Mouse (Mus musculus): ENCODE results near the gene Elof1. TPM values are rescaled to one million over a fixed set of nuclear protein-coding genes. Genes with fewer than 3 reads are reported as not detected.
"Not testable (repeated sequence)": the region's sequence is repeated elsewhere in the genome, so short reads cannot be mapped to it uniquely, and the experiment has no call there.

Gene Elof1
- polyA plus RNA-seq, 1 experiment from 2014 or later = 188 TPM

- ATAC-seq = peak; percentile 98
- no peaks in the 10 kb centered on the region for H3K9me3 ChIP-seq (replicated peaks; ENCODE audit: control insufficient read depth, low read length, poor library complexity, severe bottlenecking)
- under 1% methylated on average over 65 of the region's 65 CpGs for WGBS
- peak within 1 kb of the TSS; percentile 57 for H3K4me2 ChIP-seq (ENCODE audit: low read length)
- no peaks in the 10 kb centered on the region for H3K27me3 ChIP-seq (ENCODE audit: control insufficient read depth, insufficient read depth, low read depth, low read length)
- H3K4me1 ChIP-seq (ENCODE audit: control insufficient read depth, insufficient read depth, low read length) = peaks cover 8% of the 10 kb centered on the region; the same call in 1 of the 2 replicates
- H3K4me3 ChIP-seq (ENCODE audit: low read depth, low read length) = peak within 1 kb of the TSS; percentile 69
- no peaks in the 10 kb centered on the region for H3K36me3 ChIP-seq (ENCODE audit: control insufficient read depth, insufficient read depth, low read length)
- H3K9ac ChIP-seq (ENCODE audit: low read depth, low read length) = peak within 1 kb of the TSS; percentile 88
- H3K27ac ChIP-seq (ENCODE audit: low read length) = peak within 1 kb of the TSS; percentile 94
Observed at GRCm38 (mm10) chr9:22156497-22157245, 39.7 kb upstream of the Elof1 start, which contains the start of gene Pigyl. TSS of gene Pigyl (plus strand) at chr9:22156846.

DNA sequence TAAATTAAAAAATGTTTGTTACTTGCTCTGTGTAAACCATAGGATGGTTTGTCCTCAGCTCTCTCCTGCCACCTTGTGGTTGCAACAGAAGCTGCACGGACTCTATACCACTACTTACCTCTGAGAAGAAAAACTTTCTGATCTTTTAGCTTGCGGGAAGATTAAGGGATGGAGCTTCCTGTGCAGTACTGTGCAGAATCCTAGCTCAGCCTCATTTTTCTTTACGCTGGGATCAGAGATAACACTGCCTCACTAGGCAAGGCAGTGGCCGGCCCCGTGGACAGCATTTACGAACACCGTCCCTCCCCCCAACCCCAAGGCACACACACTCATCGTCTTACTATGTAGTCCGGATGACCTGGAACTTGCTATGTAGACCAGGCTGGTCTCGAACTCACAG, 38.6 kb upstream of the Elof1 start:
- Histone ChIP-seq H3K9me3 (replicated peaks; ENCODE audit: control insufficient read depth, low read length, poor library complexity, severe bottlenecking) (no peaks in the 10 kb centered on the region), H3K27me3 (ENCODE audit: control insufficient read depth, insufficient read depth, low read depth, low read length) (no peaks in the 10 kb centered on the region), H3K4me2 (ENCODE audit: low read length) (no peak overlapping the region), H3K36me3 (ENCODE audit: control insufficient read depth, insufficient read depth, low read length) (no peaks in the 10 kb centered on the region), H3K9ac (ENCODE audit: low read depth, low read length) (no peak overlapping the region), H3K4me1 (ENCODE audit: control insufficient read depth, insufficient read depth, low read length) (peaks cover 8% of the 10 kb centered on the region; the same call in 1 of the 2 replicates), H3K27ac (ENCODE audit: low read length) (no peak overlapping the region), H3K4me3 (ENCODE audit: low read depth, low read length) (no peak overlapping the region)
- 29% methylated on average over 10 of the region's 10 CpGs for WGBS
- ATAC-seq = 0 out of 2 replicates have a peak, but pooled peaks have one; percentile 4

- no peak for ATAC-seq
- no peak overlapping the region for H3K4me3 ChIP-seq (ENCODE audit: low read depth, low read length)
- H3K9me3 ChIP-seq (replicated peaks; ENCODE audit: control insufficient read depth, low read length, poor library complexity, severe bottlenecking) = no peaks in the 10 kb centered on the region
- H3K27me3 ChIP-seq (ENCODE audit: control insufficient read depth, insufficient read depth, low read depth, low read length) = no peaks in the 10 kb centered on the region
- H3K4me1 ChIP-seq (ENCODE audit: control insufficient read depth, insufficient read depth, low read length) = peaks cover 8% of the 10 kb centered on the region; the same call in 1 of the 2 replicates
- no peaks in the 10 kb centered on the region for H3K36me3 ChIP-seq (ENCODE audit: control insufficient read depth, insufficient read depth, low read length)
- no peak overlapping the region for H3K4me2 ChIP-seq (ENCODE audit: low read length)
- H3K9ac ChIP-seq (ENCODE audit: low read depth, low read length) = no peak overlapping the region
- no peak overlapping the region for H3K27ac ChIP-seq (ENCODE audit: low read length)
- 89% methylated on average over 3 of the region's 3 CpGs for WGBS
Observed at GRCm38 (mm10) chr9:22153810-22154209, 36.8 kb upstream of the Elof1 start.

GRCm38 (mm10) chr9:22150946-22151345, 34.0 kb upstream of the Elof1 start:
- H3K4me2 ChIP-seq (ENCODE audit: low read length) = no peak overlapping the region
- no peaks in the 10 kb centered on the region for H3K27me3 ChIP-seq (ENCODE audit: control insufficient read depth, insufficient read depth, low read depth, low read length)
- no peak overlapping the region for H3K9ac ChIP-seq (ENCODE audit: low read depth, low read length)
- H3K4me3 ChIP-seq (ENCODE audit: low read depth, low read length) = no peak overlapping the region
- WGBS = 89% methylated on average over 2 of the region's 2 CpGs
- ATAC-seq = no peak
- no peak overlapping the region for H3K27ac ChIP-seq (ENCODE audit: low read length)
- H3K36me3 ChIP-seq (ENCODE audit: control insufficient read depth, insufficient read depth, low read length) = no peaks in the 10 kb centered on the region
- no peaks in the 10 kb centered on the region for H3K4me1 ChIP-seq (ENCODE audit: control insufficient read depth, insufficient read depth, low read length)
- H3K9me3 ChIP-seq (replicated peaks; ENCODE audit: control insufficient read depth, low read length, poor library complexity, severe bottlenecking) = no peaks in the 10 kb centered on the region

DNA sequence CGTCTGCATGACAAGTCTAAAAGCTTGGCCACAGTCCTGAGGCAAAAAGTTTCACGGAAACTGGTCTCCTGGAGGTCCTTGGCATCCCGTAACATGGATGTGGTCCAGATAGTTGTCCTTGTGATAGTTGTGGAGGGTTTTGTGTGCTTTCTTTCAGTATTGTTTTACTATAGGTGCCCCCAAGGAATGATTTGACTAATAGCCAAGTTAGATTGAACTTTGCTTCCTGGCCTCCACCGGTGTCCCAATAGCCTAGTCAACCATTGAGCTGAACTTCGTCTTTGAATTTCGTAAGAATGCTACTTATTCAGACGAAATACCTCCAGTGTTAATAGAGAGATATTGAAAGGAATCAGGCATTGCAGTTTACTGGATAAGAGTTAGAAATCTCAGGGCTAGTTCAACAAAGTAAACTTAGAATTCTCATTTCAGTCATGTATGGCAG, 33.3 kb upstream of the Elof1 start:
- not testable (repeated sequence) for ATAC-seq; H3K9me3 ChIP-seq (replicated peaks; ENCODE audit: control insufficient read depth, low read length, poor library complexity, severe bottlenecking); H3K27me3 ChIP-seq (ENCODE audit: control insufficient read depth, insufficient read depth, low read depth, low read length); H3K27ac ChIP-seq (ENCODE audit: low read length); H3K36me3 ChIP-seq (ENCODE audit: control insufficient read depth, insufficient read depth, low read length); H3K9ac ChIP-seq (ENCODE audit: low read depth, low read length); H3K4me1 ChIP-seq (ENCODE audit: control insufficient read depth, insufficient read depth, low read length); H3K4me2 ChIP-seq (ENCODE audit: low read length); H3K4me3 ChIP-seq (ENCODE audit: low read depth, low read length)
- 85% methylated on average over 7 of the region's 7 CpGs for WGBS

- H3K27ac ChIP-seq (ENCODE audit: low read length) = no peak overlapping the region
- H3K4me3 ChIP-seq (ENCODE audit: low read depth, low read length) = no peak overlapping the region
- no peaks in the 10 kb centered on the region for H3K9me3 ChIP-seq (replicated peaks; ENCODE audit: control insufficient read depth, low read length, poor library complexity, severe bottlenecking)
- ATAC-seq = no peak
- H3K4me2 ChIP-seq (ENCODE audit: low read length) = no peak overlapping the region
- H3K4me1 ChIP-seq (ENCODE audit: control insufficient read depth, insufficient read depth, low read length) = no peaks in the 10 kb centered on the region
- H3K27me3 ChIP-seq (ENCODE audit: control insufficient read depth, insufficient read depth, low read depth, low read length) = no peaks in the 10 kb centered on the region
- no peak overlapping the region for H3K9ac ChIP-seq (ENCODE audit: low read depth, low read length)
- no peaks in the 10 kb centered on the region for H3K36me3 ChIP-seq (ENCODE audit: control insufficient read depth, insufficient read depth, low read length)
- WGBS = 84% methylated on average over 20 of the region's 20 CpGs
Observed at GRCm38 (mm10) chr9:22149426-22150248, 32.7 kb upstream of the Elof1 start.

- Histone ChIP-seq H3K4me3 (ENCODE audit: low read depth, low read length) (no peak overlapping the region), H3K36me3 (ENCODE audit: control insufficient read depth, insufficient read depth, low read length) (no peaks in the 10 kb centered on the region), H3K9me3 (replicated peaks; ENCODE audit: control insufficient read depth, low read length, poor library complexity, severe bottlenecking) (no peaks in the 10 kb centered on the region), H3K9ac (ENCODE audit: low read depth, low read length) (no peak overlapping the region), H3K4me1 (ENCODE audit: control insufficient read depth, insufficient read depth, low read length) (no peaks in the 10 kb centered on the region), H3K27me3 (ENCODE audit: control insufficient read depth, insufficient read depth, low read depth, low read length) (no peaks in the 10 kb centered on the region), H3K27ac (ENCODE audit: low read length) (no peak overlapping the region), H3K4me2 (ENCODE audit: low read length) (no peak overlapping the region)
- no peak for ATAC-seq
- 82% methylated on average over 7 of the region's 8 CpGs for WGBS
Observed at GRCm38 (mm10) chr9:22144304-22144965, 27.5 kb upstream of the Elof1 start.

GRCm38 (mm10) chr9:22143108-22144037, 26.4 kb upstream of the Elof1 start:
- no peaks in the 10 kb centered on the region for H3K36me3 ChIP-seq (ENCODE audit: control insufficient read depth, insufficient read depth, low read length)
- ATAC-seq = peak; percentile 79; the same call in 1 of the 2 replicates
- 54% methylated on average over 17 of the region's 17 CpGs for WGBS
- no peak overlapping the region for H3K27ac ChIP-seq (ENCODE audit: low read length)
- no peak overlapping the region for H3K4me3 ChIP-seq (ENCODE audit: low read depth, low read length)
- no peaks in the 10 kb centered on the region for H3K27me3 ChIP-seq (ENCODE audit: control insufficient read depth, insufficient read depth, low read depth, low read length)
- no peak overlapping the region for H3K4me2 ChIP-seq (ENCODE audit: low read length)
- H3K9me3 ChIP-seq (replicated peaks; ENCODE audit: control insufficient read depth, low read length, poor library complexity, severe bottlenecking) = no peaks in the 10 kb centered on the region
- H3K9ac ChIP-seq (ENCODE audit: low read depth, low read length) = no peak overlapping the region
- no peaks in the 10 kb centered on the region for H3K4me1 ChIP-seq (ENCODE audit: control insufficient read depth, insufficient read depth, low read length)

Measured in midbrain, embryonic 16.5 days (tissue).